Mouse (Mus musculus): ENCODE measurements around the gene Slc22a21. TPM values are rescaled to one million over a fixed set of nuclear protein-coding genes. Genes with fewer than 3 reads are reported as not detected.
"Not testable (repeated sequence)": the region's sequence is repeated elsewhere in the genome, so short reads cannot be mapped to it uniquely, and the experiment has no call there.

Gene Slc22a21
- polyA plus RNA-seq, 1 experiment: 1.8 TPM

DNA sequence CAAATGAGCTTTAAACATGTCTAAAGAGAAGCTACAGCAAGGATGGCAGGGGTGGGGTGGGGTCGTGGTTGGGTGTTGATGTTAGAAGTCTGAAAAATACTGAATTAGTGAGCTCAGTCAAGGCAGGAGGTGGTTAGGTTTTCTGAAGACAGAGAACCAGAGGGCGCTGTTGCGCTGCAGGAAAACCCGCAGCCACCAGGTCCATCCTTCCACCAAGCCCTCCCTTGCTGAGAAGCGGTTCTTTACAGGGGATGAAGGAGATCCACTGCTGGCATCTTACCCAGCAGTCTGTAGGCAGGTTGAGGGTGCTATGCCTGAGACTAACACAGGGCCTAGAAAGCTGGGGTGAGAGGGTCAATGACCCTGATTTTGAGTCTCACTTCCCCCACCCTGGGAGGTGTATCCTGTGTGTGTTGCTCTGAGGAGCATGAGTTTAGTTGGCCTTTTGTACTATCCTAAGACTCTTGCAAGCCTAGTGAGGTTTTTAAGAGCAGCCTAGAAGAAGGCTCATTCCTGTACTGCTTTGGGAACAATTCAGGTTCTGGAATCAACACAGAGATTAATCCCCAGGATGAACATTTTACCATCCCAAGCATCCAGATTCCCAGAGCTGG, 22.1 kb upstream of the Slc22a21 start:
- peak in 1 of 2 experiments; percentile 27 for DNase-seq (ENCODE audit: low read depth in 1 of 2, low spot score in 2 of 2)
- H3K4me1 ChIP-seq (ENCODE audit: control insufficient read depth, insufficient read depth, insufficient read length): no peaks in the 10 kb centered on the region
- no peaks in the 10 kb centered on the region for H3K27me3 ChIP-seq (ENCODE audit: control insufficient read depth, insufficient read depth, low read length)
- H3K36me3 ChIP-seq (ENCODE audit: control insufficient read depth, insufficient read depth, low read length): no peaks in the 10 kb centered on the region
- no peak overlapping the region for H3K27ac ChIP-seq (ENCODE audit: insufficient read depth, low read length)
- 5% methylated on average over 5 of the region's 5 CpGs for WGBS
- TF ChIP-seq POLR2A (IDR thresholded peaks at IDR 0.05; ENCODE audit: low read depth, low read length): no peak
- TF ChIP-seq CTCF (IDR thresholded peaks at IDR 0.05; ENCODE audit: extremely low read depth, insufficient read depth, insufficient read length, insufficient replicate concordance): peak; percentile 58; the same call in 1 of the 2 replicates
- no peak overlapping the region for H3K4me3 ChIP-seq (ENCODE audit: extremely low read depth, insufficient read depth, insufficient read length)

DNA sequence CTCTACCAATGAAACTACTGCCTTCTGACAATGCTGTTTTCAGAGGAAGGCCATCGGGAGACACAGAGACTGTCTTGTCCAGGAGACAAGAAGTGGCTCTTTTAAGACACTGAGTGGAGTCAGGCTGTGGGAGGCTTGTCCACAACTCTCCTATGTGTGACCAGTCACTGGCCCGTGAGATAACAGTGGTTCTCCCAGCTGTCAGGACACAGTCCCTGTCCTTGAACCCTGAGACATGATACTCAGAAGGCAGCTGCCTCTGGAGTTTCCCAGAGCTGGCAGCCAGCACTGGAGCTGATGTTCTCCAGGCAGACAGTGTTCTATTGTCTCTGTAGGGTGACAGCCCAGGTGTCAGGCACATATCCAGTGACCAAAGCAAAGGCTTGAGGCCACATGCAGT, 17.5 kb upstream of the Slc22a21 start:
- no peaks in the 10 kb centered on the region for H3K36me3 ChIP-seq (ENCODE audit: control insufficient read depth, insufficient read depth, low read length)
- no peaks in the 10 kb centered on the region for H3K4me1 ChIP-seq (ENCODE audit: control insufficient read depth, insufficient read depth, insufficient read length)
- WGBS: 81% methylated on average over 2 of the region's 2 CpGs
- TF ChIP-seq POLR2A (IDR thresholded peaks at IDR 0.05; ENCODE audit: low read depth, low read length): no peak
- no peak for TF ChIP-seq CTCF (IDR thresholded peaks at IDR 0.05; ENCODE audit: extremely low read depth, insufficient read depth, insufficient read length, insufficient replicate concordance)
- DNase-seq (ENCODE audit: low read depth in 1 of 2, low spot score in 2 of 2): no peak
- no peaks in the 10 kb centered on the region for H3K27me3 ChIP-seq (ENCODE audit: control insufficient read depth, insufficient read depth, low read length)
- H3K4me3 ChIP-seq (ENCODE audit: extremely low read depth, insufficient read depth, insufficient read length): no peak overlapping the region
- no peak overlapping the region for H3K27ac ChIP-seq (ENCODE audit: insufficient read depth, low read length)

DNA sequence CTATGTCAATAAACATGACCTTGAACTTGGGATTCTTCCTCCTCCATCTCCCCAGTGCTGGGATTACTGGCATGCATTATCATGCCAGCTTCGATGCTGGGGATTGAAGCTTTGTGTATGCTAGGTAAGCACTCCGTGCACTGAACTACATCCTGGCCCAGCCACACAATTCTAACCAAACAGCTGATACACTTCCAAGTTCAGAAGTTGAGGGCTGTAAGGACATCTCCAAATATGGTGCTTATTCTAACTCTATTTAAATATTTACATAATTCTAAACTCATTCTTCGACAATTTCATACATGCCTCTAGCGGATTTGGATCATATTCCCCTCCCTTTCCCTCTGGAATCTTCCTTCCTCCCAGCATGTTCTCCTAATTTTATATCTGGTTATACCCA, 12.1 kb upstream of the Slc22a21 start:
- TF ChIP-seq POLR2A (IDR thresholded peaks at IDR 0.05; ENCODE audit: low read depth, low read length) (no peak), CTCF (IDR thresholded peaks at IDR 0.05; ENCODE audit: extremely low read depth, insufficient read depth, insufficient read length, insufficient replicate concordance) (no peak)
- H3K4me1 ChIP-seq (ENCODE audit: control insufficient read depth, insufficient read depth, insufficient read length): no peaks in the 10 kb centered on the region
- H3K27ac ChIP-seq (ENCODE audit: insufficient read depth, low read length): no peak overlapping the region
- WGBS: 89% methylated on average over 4 of the region's 4 CpGs
- no peak for DNase-seq (ENCODE audit: low read depth in 1 of 2, low spot score in 2 of 2)
- H3K36me3 ChIP-seq (ENCODE audit: control insufficient read depth, insufficient read depth, low read length): no peaks in the 10 kb centered on the region
- no peak overlapping the region for H3K4me3 ChIP-seq (ENCODE audit: extremely low read depth, insufficient read depth, insufficient read length)
- no peaks in the 10 kb centered on the region for H3K27me3 ChIP-seq (ENCODE audit: control insufficient read depth, insufficient read depth, low read length)

DNA sequence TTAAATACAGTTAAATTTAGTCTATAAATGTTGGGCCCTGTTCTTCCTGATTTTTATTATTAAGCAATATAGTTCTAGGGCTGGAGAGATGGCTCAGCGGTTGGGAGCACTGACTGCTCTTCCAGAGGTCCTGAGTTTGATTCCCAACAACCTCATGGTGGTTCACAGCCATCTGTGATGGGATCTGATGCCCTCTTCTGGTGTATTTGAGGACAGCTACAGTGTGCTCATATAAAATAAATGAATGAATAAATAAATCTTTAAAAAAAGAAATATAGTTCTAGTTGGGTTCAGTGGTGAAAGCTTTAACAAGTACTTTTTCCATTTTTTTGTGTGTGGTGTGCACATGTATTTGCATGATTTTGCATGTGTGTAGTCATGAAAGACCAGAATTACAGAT, 9.1 kb upstream of the Slc22a21 start:
- H3K36me3 ChIP-seq (ENCODE audit: control insufficient read depth, insufficient read depth, low read length): no peaks in the 10 kb centered on the region
- DNase-seq (ENCODE audit: low read depth in 1 of 2, low spot score in 2 of 2): no peak
- no peak overlapping the region for H3K27ac ChIP-seq (ENCODE audit: insufficient read depth, low read length)
- 72% methylated on average over 1 of the region's 1 CpGs for WGBS
- no peaks in the 10 kb centered on the region for H3K4me1 ChIP-seq (ENCODE audit: control insufficient read depth, insufficient read depth, insufficient read length)
- H3K27me3 ChIP-seq (ENCODE audit: control insufficient read depth, insufficient read depth, low read length): no peaks in the 10 kb centered on the region
- TF ChIP-seq POLR2A (IDR thresholded peaks at IDR 0.05; ENCODE audit: low read depth, low read length) (no peak), CTCF (IDR thresholded peaks at IDR 0.05; ENCODE audit: extremely low read depth, insufficient read depth, insufficient read length, insufficient replicate concordance) (no peak)
- no peak overlapping the region for H3K4me3 ChIP-seq (ENCODE audit: extremely low read depth, insufficient read depth, insufficient read length)

DNA sequence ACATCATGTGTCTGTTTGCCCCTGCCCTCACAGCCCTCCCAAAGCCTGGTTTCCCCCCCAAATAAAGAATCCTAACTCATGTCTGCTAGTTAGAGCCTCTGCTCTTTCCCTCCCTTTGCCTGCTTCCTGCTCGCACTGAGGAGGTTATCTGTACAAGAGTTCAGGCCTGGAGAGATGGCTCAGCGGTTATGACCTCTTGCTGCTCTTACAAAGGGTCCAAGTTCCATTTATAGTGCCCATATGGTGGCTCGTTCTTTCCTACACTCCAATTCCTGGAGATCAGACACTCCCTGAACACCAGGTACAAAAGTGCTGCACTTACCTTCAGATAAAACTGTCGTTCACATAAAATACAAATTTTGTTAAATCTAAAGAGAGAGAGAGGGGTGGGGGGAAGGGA, 7.9 kb upstream of the Slc22a21 start:
- Histone ChIP-seq H3K27me3 (ENCODE audit: control insufficient read depth, insufficient read depth, low read length) (no peaks in the 10 kb centered on the region), H3K4me3 (ENCODE audit: extremely low read depth, insufficient read depth, insufficient read length) (no peak overlapping the region), H3K27ac (ENCODE audit: insufficient read depth, low read length) (no peak overlapping the region), H3K4me1 (ENCODE audit: control insufficient read depth, insufficient read depth, insufficient read length) (no peaks in the 10 kb centered on the region), H3K36me3 (ENCODE audit: control insufficient read depth, insufficient read depth, low read length) (no peaks in the 10 kb centered on the region)
- no peak for DNase-seq (ENCODE audit: low read depth in 1 of 2, low spot score in 2 of 2)
- 86% methylated on average over 4 of the region's 4 CpGs for WGBS
- TF ChIP-seq CTCF (IDR thresholded peaks at IDR 0.05; ENCODE audit: extremely low read depth, insufficient read depth, insufficient read length, insufficient replicate concordance): no peak
- TF ChIP-seq POLR2A (IDR thresholded peaks at IDR 0.05; ENCODE audit: low read depth, low read length): no peak

DNA sequence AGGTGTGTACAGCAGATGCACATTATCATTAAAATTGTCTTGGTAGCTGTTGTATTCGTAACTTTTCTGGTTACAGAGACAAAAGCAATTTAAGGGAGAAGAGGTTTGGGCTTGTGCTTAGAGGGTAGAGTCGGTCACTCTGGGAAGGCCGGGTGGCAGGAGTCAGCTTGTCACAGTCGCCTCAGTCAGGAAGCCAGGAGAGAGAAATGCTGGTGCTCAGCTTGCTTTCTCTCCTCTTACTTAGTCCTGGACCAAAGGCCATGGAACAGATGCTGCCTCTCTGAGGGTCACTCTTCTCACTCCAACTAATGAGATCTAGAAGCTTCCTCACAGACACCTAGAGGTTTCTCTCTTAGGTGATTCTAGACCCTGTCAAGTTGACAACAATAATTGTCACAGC, 1.3 kb upstream of the Slc22a21 start:
- no peaks in the 10 kb centered on the region for H3K36me3 ChIP-seq (ENCODE audit: control insufficient read depth, insufficient read depth, low read length)
- H3K27ac ChIP-seq (ENCODE audit: insufficient read depth, low read length): no peak overlapping the region
- 0 out of 2 replicates have a peak, but pooled peaks cover 1% of the 10 kb centered on the region for H3K27me3 ChIP-seq (ENCODE audit: control insufficient read depth, insufficient read depth, low read length)
- no peak for DNase-seq (ENCODE audit: low read depth in 1 of 2, low spot score in 2 of 2)
- H3K4me3 ChIP-seq (ENCODE audit: extremely low read depth, insufficient read depth, insufficient read length): no peak overlapping the region
- peaks cover 3% of the 10 kb centered on the region; the same call in 1 of the 2 replicates for H3K4me1 ChIP-seq (ENCODE audit: control insufficient read depth, insufficient read depth, insufficient read length)
- TF ChIP-seq POLR2A (IDR thresholded peaks at IDR 0.05; ENCODE audit: low read depth, low read length) (no peak), CTCF (IDR thresholded peaks at IDR 0.05; ENCODE audit: extremely low read depth, insufficient read depth, insufficient read length, insufficient replicate concordance) (no peak)
- 93% methylated on average over 4 of the region's 4 CpGs for WGBS

DNA sequence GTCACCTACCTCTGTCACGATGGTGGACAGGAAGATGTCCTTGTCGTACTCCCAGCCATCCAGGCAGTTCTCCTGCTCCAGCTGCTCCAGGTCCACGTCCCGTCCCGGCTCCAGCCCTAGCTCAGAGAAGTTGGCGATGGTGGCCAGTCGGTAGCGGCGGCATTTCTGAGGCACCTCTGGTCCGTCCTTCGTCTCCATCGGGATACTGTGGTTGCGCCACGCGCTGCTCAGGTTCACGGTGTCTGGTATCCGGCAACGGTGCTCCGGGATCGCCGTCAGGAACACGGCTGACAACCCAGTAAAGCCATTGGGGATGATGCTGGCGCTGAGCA, 710 bp downstream of the Slc22a21 start:
- H3K36me3 ChIP-seq (ENCODE audit: control insufficient read depth, insufficient read depth, low read length); H3K27me3 ChIP-seq (ENCODE audit: control insufficient read depth, insufficient read depth, low read length); DNase-seq (ENCODE audit: low read depth in 1 of 2, low spot score in 2 of 2); H3K4me1 ChIP-seq (ENCODE audit: control insufficient read depth, insufficient read depth, insufficient read length); H3K27ac ChIP-seq (ENCODE audit: insufficient read depth, low read length): not testable (repeated sequence)
- WGBS: 2% methylated on average over 23 of the region's 23 CpGs
- peak overlapping the region; percentile 65 for H3K4me3 ChIP-seq (ENCODE audit: extremely low read depth, insufficient read depth, insufficient read length)

All from spleen, adult 2 months (tissue).